Mouse (Mus musculus): ENCODE results near the gene Col9a2.

Col9a2 gene

GRCm38 (mm10) chr4:121088696-121089095 lies 49.5 kb downstream of the Col9a2 start:
- no peak for DNase-seq

GRCm38 (mm10) chr4:121090211-121090610 lies 51.0 kb downstream of the Col9a2 start:
- no peak for DNase-seq

DNA sequence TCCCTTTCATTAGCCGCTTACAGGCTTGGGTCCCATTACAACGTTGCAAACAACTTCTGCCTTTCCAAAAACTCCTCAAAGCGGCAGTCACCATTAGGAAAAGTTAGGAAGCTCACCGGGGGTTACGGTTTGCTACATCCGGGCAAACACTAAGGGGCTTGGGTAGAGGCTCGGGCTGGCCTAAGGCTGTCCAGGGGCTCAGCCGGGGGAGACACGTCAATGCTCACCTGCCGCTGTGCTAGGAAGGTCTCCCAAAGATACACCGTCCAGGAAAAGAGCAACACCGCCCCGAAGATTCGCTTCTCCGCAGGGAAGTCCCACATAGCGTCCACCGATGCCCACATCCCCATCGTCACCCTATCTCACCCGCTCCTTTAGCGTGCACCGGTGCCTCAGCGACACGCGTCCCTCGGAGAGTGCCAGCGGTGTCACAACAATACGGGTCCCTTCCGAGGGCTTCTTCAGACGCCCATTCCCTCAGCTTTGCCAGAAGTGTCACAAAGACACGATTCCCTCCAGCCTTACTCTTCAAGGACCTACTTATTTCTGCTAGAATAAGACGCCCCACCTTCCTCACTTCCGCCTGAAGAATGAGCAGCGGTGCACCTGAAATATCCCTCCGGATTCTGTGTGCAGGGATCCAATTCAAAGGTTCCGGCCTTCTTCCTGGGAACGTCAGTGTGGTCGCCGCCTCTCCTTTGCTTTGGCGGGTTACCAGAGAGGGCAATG lies 58.6 kb downstream of the Col9a2 start, which contains the start of gene Zmpste24:
Gene Zmpste24 (minus strand): TSS at position 592 of the 729 bp plus-strand sequence.
- DNase-seq: peak; percentile 90

GRCm38 (mm10) chr4:121103304-121103703 lies 64.1 kb downstream of the Col9a2 start:
- no peak for DNase-seq
